Mouse (Mus musculus): ENCODE measurements around the gene Tlx1.
A peak's percentile ranks its signal among the peaks of the same experiment; 100 is the strongest.

Gene Tlx1

GRCm38 (mm10) chr19:45150490-45151181 is at the start of gene Tlx1:
TSS of gene Tlx1 (plus strand) at chr19:45150680.
- no peak for DNase-seq (ENCODE audit: low spot score in 2 of 2)

GRCm38 (mm10) chr19:45105591-45105990 is 44.9 kb upstream of the Tlx1 start:
- DNase-seq (ENCODE audit: low spot score in 2 of 2), result no peak

- no peak for DNase-seq (ENCODE audit: low spot score in 2 of 2)
Measured at GRCm38 (mm10) chr19:45106689-45107088, 43.8 kb upstream of the Tlx1 start.

GRCm38 (mm10) chr19:45110681-45111080 is 39.8 kb upstream of the Tlx1 start:
- no peak for DNase-seq (ENCODE audit: low spot score in 2 of 2)

GRCm38 (mm10) chr19:45112444-45112843 is 38.0 kb upstream of the Tlx1 start:
- no peak for DNase-seq (ENCODE audit: low spot score in 2 of 2)

GRCm38 (mm10) chr19:45113791-45114460 is 36.6 kb upstream of the Tlx1 start:
- DNase-seq (ENCODE audit: low spot score in 2 of 2), result no peak

GRCm38 (mm10) chr19:45114772-45115171 is 35.7 kb upstream of the Tlx1 start:
- DNase-seq (ENCODE audit: low spot score in 2 of 2), result no peak

- peak in 1 of 2 experiments; percentile 23 for DNase-seq (ENCODE audit: low spot score in 2 of 2)
Measured at GRCm38 (mm10) chr19:45116798-45117197, 33.7 kb upstream of the Tlx1 start.

GRCm38 (mm10) chr19:45131966-45132628 is 18.4 kb upstream of the Tlx1 start:
- no peak for DNase-seq (ENCODE audit: low spot score in 2 of 2)

GRCm38 (mm10) chr19:45142531-45142930 is 7.9 kb upstream of the Tlx1 start:
- no peak for DNase-seq (ENCODE audit: low spot score in 2 of 2)

GRCm38 (mm10) chr19:45143214-45143895 is 7.1 kb upstream of the Tlx1 start:
- no peak for DNase-seq (ENCODE audit: low spot score in 2 of 2)

GRCm38 (mm10) chr19:45147071-45147470 is 3.4 kb upstream of the Tlx1 start:
- DNase-seq (ENCODE audit: low spot score in 2 of 2), result no peak

- DNase-seq (ENCODE audit: low spot score in 2 of 2), result no peak
Measured at GRCm38 (mm10) chr19:45151361-45152182, 1.1 kb downstream of the Tlx1 start.

GRCm38 (mm10) chr19:45152183-45152650 is 1.7 kb downstream of the Tlx1 start:
- no peak for DNase-seq (ENCODE audit: low spot score in 2 of 2)

GRCm38 (mm10) chr19:45153311-45154058 is 3.0 kb downstream of the Tlx1 start:
- no peak for DNase-seq (ENCODE audit: low spot score in 2 of 2)

GRCm38 (mm10) chr19:45154059-45154386 is 3.5 kb downstream of the Tlx1 start:
- DNase-seq (ENCODE audit: low spot score in 2 of 2), result no peak

- no peak for DNase-seq (ENCODE audit: low spot score in 2 of 2)
Measured at GRCm38 (mm10) chr19:45154521-45154920, 4.0 kb downstream of the Tlx1 start.

- DNase-seq (ENCODE audit: low spot score in 2 of 2), result no peak
Measured at GRCm38 (mm10) chr19:45155141-45155790, 4.8 kb downstream of the Tlx1 start.

- DNase-seq (ENCODE audit: low spot score in 2 of 2), result no peak
Measured at GRCm38 (mm10) chr19:45155791-45156186, 5.3 kb downstream of the Tlx1 start.

- no peak for DNase-seq (ENCODE audit: low spot score in 2 of 2)
Measured at GRCm38 (mm10) chr19:45156381-45156780, 5.9 kb downstream of the Tlx1 start.
